Mouse (Mus musculus) forebrain, postnatal 0 days (tissue): ENCODE measurements at regions not wholly inside any gene's neighbourhood (a gene's known extent, or its start where the extent isn't known, plus 50 kb on each side); places are given as distances from the start of the nearest gene placed in this dataset.

Source experiments
- ATAC-seq: fragments of 200-750 bp; cut with Nextera tagmentation; 2 replicates; pipeline ENCODE4 v1.8.0; 2017; ENCODE audit warnings: mild to moderate bottlenecking, moderate library complexity
- DNase-seq: peaks from one replicate; pipeline ENCODE4 v3.0.0-alpha.2; 2015
- H3K27ac ChIP-seq: fragments of 300-500 bp; sonication (generic); 2 replicates; pipeline ENCODE4 v1.5.1; 2014; ENCODE audit warnings: low read depth, mild to moderate bottlenecking, antibody characterized with exemption, low read length, moderate library complexity, mixed read lengths
- H3K27me3 ChIP-seq: fragments of 300-500 bp; sonication (generic); 2 replicates; pipeline ENCODE4 v1.6.1; 2014; ENCODE audit warnings: mild to moderate bottlenecking, low read length, mixed read lengths; ENCODE audit not compliant: insufficient read depth
- H3K36me3 ChIP-seq: fragments of 300-500 bp; sonication (generic); 2 replicates; pipeline ENCODE4 v1.6.1; 2014; ENCODE audit warnings: mild to moderate bottlenecking, moderate library complexity; ENCODE audit not compliant: insufficient read depth
- H3K4me1 ChIP-seq: fragments of 300-500 bp; sonication (generic); 2 replicates; pipeline ENCODE4 v1.6.1; 2014; ENCODE audit warnings: antibody characterized with exemption; ENCODE audit not compliant: insufficient read depth
- H3K4me2 ChIP-seq: fragments of 300-500 bp; sonication (generic); 2 replicates; pipeline ENCODE4 v1.6.1; 2014; ENCODE audit warnings: low read depth, mild to moderate bottlenecking, moderate library complexity
- H3K4me3 ChIP-seq: fragments of 300-500 bp; sonication (generic); 2 replicates; pipeline ENCODE4 v1.5.1; 2014; ENCODE audit warnings: low read depth, low read length, mixed read lengths
- H3K9ac ChIP-seq: fragments of 300-500 bp; sonication (generic); 2 replicates; pipeline ENCODE4 v1.6.1; 2014; ENCODE audit warnings: mild to moderate bottlenecking
- H3K9me3 ChIP-seq: fragments of 300-500 bp; sonication (generic); 2 replicates; pipeline ENCODE4 v1.6.1; 2016; ENCODE audit warnings: low read length
- CTCF ChIP-seq: sonication (generic); IDR thresholded peaks from 2 replicates; pipeline ENCODE4 v1.5.1; 2016; ENCODE audit warnings: antibody characterized with exemption, control low read depth, low read depth
- WGBS: fragments of 180-500 bp; shearing (Covaris S2); extraction: QIAGEN DNeasy Blood & Tissue Kit; methylation state at CpG from one replicate; pipeline ENCODE4 v1.1.7; 2014; 5-methylcytosine and 5-hydroxymethylcytosine counted together

DNA sequence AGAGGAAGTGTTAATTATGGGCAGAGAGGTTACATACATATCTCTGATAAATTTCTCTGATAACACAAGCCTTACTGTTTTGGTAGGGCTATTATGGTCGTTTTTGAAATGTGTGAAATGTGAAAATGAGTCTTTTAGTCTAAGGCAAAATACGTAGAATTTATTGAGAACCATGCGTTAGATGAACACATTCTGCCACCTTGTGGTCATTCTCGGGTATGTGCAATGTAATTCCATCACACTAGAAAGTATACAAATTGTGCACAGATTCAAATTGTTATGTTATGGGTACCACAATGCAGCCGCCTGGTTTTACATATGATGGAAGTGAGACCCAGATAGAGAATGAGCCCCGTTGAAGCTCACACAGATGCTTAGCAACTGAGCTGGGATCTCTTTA, 138.7 kb downstream of the Cdr1 start:
- no peaks in the 10 kb centered on the region for H3K9me3 ChIP-seq
- no peak overlapping the region for H3K27ac ChIP-seq
- no peak overlapping the region for H3K4me2 ChIP-seq
- WGBS, result 18% methylated on average over 6 of the region's 6 CpGs
- no peaks in the 10 kb centered on the region for H3K36me3 ChIP-seq
- peak; percentile 75 for TF ChIP-seq CTCF
- H3K4me3 ChIP-seq, result no peak overlapping the region
- H3K4me1 ChIP-seq, result no peaks in the 10 kb centered on the region
- H3K9ac ChIP-seq, result no peak overlapping the region
- DNase-seq (peak; percentile 74), ATAC-seq (no peak; the same call in 1 of the 2 replicates)
- no peaks in the 10 kb centered on the region for H3K27me3 ChIP-seq

DNA sequence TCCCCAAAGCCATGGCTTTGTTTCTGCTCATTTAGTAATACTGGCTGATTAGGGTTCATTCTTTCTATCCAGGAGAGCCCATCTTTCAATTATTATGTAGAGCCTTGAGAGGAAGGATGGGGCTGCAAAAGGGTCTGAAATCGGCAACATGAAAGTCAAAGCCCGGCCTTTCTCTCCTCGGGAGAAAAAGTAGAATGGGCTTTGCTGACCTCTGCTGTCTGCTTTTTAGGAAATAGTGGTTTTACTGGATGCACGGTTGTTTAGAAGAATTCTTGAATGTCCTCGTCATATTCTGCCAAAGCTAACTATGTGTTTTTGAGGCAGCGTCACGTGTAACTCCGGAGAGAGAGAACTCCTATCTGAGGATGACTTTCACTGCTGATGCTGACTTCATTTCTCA, 142.2 kb downstream of the Cdr1 start:
- peak; percentile 41 for TF ChIP-seq CTCF
- peak; percentile 34 for DNase-seq

More for the DNA sequence above, 142.2 kb downstream of the Cdr1 start:
- no peak overlapping the region for H3K27ac ChIP-seq
- H3K4me3 ChIP-seq, result no peak overlapping the region
- H3K36me3 ChIP-seq, result no peaks in the 10 kb centered on the region
- 46% methylated on average over 8 of the region's 8 CpGs for WGBS
- H3K27me3 ChIP-seq, result no peaks in the 10 kb centered on the region
- H3K4me1 ChIP-seq, result no peaks in the 10 kb centered on the region
- no peak overlapping the region for H3K9ac ChIP-seq
- no peaks in the 10 kb centered on the region for H3K9me3 ChIP-seq
- H3K4me2 ChIP-seq, result no peak overlapping the region
- no peak; the same call in 1 of the 2 replicates for ATAC-seq
